Mouse (Mus musculus): ENCODE measurements at regions not wholly inside any gene's neighbourhood (a gene's known extent, or its start where the extent isn't known, plus 50 kb on each side); places are given as distances from the start of the nearest gene placed in this dataset.
A peak's percentile ranks its signal among the peaks of the same experiment; 100 is the strongest.

- no peak for DNase-seq
Observed at GRCm38 (mm10) chr3:156264654-156265053, 296.9 kb upstream of the Negr1 start.

DNA sequence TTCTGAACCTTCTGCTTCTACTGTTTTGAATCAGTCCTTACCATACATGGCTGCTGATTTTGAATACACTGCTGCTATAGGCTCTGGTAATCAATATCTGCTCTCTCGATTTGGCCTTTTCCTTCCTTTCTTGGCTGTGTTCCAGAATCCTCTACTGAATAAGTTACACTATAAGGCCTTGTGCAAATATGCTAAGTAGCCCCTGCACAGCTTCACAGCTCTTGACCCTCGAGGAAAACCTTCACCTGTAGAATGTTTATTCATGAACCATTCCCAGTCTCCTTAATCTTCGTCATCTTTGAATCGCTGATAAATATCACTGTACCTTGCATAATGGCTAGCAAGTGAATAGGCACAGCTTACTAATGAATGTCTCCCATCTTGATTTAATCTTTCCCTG lies 293.9 kb upstream of the Negr1 start:
- no peak for DNase-seq

DNA sequence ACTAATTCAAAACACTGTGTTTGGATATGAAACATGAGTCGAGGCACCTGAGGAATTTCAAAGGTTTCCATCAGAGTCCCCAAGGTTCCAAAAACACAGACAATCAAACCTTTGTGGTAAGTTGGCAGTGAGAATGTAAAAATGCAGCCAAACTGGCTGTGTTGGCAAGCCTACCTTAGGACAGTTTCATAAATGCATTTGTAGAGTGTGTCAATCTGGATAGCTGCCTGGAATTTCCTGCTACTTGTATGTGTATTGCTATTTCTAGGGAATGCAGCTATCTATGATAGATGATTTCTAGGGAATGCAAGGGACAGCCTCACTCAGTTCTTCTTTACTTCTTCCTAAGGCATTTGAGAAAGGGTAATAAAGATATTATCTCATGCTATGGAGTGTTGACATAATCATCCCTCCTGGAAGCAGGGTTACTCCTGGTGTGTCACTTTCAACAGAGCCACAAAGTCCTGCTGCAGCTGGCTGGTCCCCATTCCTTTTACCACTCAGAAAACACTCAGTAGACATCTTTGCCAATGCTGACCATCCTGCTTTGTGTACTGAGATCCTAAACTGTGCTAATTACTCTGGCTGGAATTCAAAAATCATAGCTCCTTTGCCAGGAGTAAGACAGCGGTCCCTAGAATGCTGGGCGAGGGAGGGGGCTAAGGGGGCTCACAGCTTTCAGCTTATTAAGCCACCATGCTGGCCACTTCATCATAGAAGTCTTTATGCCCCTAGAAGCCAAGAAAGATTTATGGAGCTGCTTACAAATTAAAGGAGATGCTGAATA lies 261.4 kb upstream of the Negr1 start:
- DNase-seq: no peak

DNA sequence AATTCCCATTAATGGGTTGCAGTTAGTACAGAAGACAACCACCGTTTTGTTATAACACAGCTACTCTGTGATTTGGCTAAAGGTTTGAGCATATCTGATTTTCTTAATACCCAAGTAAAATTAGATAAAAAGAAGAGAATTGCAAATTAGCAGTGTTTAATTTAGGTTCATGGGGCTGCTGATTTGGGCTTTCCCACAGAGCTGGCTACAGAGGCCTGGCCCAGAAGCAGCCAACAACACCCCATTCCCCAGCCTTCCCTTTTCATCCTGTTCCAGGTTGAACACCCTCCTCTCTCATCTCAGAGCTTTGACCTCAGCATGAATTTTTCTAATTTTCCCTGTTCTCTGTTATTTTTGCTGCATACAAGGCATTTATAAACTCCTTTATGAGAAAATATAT lies 260.3 kb upstream of the Negr1 start:
- DNase-seq: no peak

DNA sequence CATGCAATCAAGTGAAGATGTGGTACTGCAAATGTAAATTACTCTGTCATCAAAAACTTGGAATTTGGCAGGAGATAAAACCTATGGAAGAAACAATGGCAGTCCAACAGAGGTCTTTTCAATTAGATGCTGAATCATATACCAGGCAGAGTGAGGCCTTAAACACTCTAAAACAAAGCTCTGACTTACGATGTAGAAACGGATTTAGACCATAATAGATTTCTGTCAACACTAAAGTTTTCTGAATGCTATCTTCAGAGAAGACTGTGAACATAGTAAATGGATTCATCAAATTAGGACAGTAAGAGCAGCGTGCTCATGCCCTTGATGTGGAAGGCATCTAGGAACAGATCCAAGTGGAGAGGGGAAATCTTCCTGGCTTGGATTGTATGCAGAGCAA lies 259.8 kb upstream of the Negr1 start:
- DNase-seq: no peak

GRCm38 (mm10) chr3:156304174-156304573 lies 257.4 kb upstream of the Negr1 start:
- DNase-seq: no peak

DNA sequence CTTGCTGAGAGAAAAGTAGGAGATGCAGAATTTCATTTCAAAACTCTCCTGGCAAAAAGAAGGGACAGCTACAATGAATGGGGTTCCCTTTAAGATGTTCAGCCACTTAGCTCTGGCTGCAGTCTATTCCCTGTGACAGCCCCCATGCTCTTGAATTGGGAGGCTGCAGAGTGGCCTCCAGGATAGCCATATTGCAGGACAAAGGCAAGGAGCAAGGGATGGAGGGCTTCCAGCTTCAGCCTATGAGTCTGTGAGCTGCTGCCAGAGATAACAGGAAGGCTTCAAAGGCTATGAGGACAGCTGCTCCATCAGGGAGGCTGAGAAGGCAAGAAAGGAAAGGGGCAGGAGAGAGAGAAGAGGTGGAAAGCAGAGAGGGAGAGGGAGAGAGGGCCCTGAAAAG lies 256.5 kb upstream of the Negr1 start:
- no peak for DNase-seq

- no peak for DNase-seq
Observed at GRCm38 (mm10) chr3:156335033-156335793, 226.4 kb upstream of the Negr1 start.

- no peak for DNase-seq
Observed at GRCm38 (mm10) chr3:156341484-156341883, 220.1 kb upstream of the Negr1 start.

- peak; percentile 5 for DNase-seq
Observed at GRCm38 (mm10) chr3:156351727-156352126, 209.9 kb upstream of the Negr1 start.

GRCm38 (mm10) chr3:156353430-156353829 lies 208.2 kb upstream of the Negr1 start:
- DNase-seq: no peak

GRCm38 (mm10) chr3:156353841-156354473 lies 207.6 kb upstream of the Negr1 start:
- no peak for DNase-seq

DNA sequence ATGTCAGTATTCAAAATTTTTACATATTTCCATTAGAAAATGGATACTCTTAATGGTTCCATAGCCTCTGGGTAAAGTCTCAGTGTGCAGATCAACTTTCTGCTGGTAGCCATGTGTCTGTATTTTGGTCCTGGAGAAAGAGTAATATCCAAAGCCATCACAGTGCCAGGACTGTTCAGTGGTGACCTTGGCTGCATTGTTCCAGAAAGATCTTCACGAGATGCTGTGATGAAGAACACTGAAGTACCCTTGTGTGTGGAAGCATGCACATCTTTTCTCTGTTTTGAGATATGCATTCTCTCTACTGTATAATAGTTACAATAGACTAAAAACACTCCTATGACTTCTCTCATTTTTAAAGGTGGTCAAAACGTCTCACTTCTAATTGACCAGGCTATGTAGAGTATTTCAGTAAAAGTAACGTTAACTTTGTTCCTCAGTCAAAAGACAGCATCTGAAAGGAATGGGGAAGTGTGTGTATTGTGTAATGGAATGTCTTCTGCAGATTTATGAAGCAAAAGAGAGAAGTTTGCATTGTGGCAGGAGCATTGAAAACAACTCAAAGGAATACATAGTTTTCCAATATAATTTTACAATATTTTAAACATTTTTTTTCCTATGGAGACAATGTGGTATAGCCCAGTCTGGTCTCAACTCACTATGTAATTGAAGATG lies 192.8 kb upstream of the Negr1 start:
- no peak for DNase-seq

DNA sequence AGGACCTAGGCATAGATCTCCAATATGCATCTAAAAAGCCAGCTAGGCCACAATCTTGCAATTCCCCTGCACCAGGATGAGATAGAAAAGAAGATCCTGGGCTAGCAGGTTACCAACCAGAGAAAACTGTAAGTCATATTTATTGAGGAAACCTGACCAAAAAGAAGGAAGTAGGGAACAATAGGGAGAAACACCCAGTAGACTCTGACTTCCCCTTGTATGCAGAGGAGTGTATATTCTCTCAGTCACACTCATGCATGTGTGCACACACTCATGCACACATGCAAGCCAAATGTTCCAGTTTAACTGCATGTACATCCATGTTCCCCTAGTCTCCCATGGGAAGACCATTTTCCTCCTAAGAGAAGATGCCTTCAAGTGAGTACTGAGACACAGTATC lies 184.9 kb upstream of the Negr1 start:
- no peak for DNase-seq

DNA sequence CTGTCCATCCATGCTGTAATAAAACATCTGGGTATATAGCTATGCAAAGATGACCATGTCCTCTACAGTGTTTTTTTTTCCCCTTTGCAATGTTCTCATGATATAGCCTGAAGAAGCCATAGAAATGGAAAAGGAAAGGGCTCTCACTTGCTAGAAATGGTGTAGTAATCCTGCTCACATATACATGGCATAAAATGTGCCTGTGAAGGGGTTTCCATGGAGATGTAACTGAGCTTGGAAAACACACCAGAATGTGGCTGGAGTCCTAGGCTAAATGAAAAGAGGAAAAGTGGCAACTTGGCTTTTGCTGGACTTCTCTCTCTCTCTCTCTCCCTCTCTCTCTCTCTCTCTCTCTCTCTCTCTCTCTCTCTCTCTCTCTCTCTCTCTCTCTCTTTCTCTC lies 178.7 kb upstream of the Negr1 start:
- DNase-seq: no peak

DNA sequence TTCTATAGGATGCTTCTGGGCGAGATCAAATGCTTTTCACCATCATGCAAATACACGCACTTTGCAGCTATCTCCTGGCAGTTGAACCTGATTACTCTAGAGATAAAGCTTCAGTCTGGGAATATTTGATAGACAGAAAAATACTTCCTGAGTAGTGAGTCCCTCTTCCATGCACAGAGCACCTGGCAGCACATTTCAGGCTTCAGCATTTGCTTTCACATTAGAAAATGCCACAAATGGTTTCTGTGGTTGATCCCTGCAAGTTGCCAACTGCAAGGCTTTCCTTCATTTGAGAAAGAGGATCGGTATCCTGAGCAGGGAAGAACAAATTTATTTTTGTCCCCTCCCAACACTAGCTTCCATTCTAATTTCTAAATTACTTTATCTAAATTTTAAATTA lies 155.5 kb upstream of the Negr1 start:
- no peak for DNase-seq

GRCm38 (mm10) chr3:156407112-156407511 lies 154.5 kb upstream of the Negr1 start:
- DNase-seq: no peak

- no peak for DNase-seq
Observed at GRCm38 (mm10) chr3:156410126-156410525, 151.5 kb upstream of the Negr1 start.

DNA sequence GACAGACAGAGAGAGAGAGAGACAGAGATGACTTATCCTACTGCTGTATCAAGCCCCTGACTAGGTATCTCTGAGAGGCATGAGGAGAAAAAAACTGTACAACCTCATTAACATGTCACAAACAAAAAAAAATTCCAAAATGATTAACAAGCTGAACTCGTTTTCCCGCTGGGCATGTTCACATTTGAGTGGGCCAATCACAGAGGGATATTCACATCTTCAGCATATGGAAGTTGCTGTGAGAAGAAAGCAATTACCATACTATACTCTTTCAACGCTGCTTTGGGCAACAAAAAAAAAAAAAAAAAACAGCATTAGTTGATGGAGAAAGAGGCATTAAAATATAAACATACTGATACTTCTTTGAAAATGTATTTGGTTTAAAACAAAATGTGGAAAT lies 148.8 kb upstream of the Negr1 start:
- no peak for DNase-seq

DNA sequence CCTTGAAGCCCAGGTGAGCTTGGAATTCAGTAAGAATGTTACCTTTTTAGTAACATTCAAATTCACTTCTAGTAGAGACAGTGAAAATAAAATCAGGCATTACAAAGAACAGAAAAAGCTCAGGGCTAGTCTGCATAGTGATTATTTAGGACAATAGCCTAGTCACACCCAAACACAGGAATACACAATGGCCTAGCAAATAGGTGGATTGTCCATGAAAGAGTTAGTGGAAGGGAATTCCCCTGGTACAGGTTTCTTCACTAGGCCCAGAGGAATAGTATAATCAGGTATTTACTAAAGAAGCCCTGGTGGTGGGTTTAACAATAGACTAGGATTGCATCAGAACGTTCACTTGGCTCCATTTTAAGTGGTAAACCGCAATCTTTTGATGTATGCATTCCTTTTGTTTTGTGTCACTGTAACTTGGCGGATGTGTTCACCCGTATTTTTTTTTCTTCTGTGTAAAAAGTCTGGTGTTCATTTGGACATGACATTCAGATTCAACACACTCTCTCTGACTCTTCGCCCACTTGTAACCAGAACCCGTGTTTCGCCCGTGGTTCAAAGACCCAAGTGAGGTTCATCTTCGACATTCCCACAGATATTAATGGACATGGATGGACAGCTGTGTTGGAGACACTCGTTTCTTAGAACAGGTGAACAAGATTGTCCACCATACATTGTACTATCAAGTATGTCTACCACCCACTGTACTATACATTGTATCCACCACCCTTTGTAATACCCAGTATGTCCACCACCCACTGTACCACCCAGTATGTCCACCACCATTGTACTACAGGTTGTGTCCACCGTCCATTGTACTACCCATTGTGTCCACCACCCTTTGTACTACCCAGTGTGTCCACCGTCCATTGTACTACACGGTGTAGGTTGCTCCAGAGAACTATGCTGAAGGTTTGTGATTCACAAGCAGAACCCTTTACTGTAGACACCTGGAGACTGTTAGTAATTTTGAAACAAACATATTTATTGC lies 146.9 kb upstream of the Negr1 start:
- DNase-seq: no peak

DNA sequence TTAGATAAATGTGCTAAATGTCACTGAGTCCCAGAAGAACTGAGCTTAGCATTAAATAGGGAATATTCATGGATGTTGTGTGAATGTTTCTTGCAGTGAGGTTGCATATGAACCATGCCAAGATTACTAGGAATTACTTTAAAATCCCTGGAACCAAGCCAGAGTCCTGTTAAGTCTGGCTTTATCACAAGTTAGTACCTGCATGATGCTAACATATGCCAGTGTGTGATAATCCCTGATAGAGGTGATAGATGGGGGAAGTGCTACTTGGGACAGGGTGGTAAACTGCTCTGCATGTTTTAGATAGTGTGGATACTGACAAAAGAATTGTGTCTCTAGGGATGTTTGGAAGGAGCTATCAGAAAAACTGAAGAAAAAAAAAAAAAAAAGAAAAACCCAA lies 143.5 kb upstream of the Negr1 start:
- no peak for DNase-seq

DNA sequence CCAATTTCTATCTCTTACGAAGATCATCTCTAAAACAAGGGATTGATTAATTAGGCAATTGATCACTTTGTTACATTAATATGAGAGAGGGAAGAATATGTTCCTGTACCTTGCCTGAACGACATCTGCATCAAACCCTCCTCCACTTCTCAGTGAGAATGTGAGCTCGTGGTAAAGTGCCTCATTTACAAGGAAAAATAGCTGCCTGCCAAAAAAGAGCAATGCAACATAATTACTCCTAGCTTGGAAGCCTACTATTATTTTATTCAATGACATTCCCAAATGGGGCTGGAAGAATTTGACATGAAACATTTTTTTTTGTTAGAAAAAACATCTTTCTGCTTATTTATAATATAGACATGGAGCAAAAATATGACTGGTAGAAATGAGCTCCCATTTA lies 138.5 kb upstream of the Negr1 start:
- no peak for DNase-seq

Measured in cerebellum, adult 8-10 months (tissue).